Comparison of ENCODE assay signal across 1 mouse cellular context in genomic region chr5:125442136-125442995, GRCm38 (mm10).
TF ChIP-seq lines count a peak whose summit lies in the region.

No protein-coding gene starts in this region.

TF ChIP-seq in MEL, 35 proteins besides CTCF, POLR2A, EP300 and RAD21 (continued from another document):
- no peak for TF ChIP-seq ZC3H11A (IDR thresholded peaks at IDR 0.05; ENCODE audit: low read depth, low read length)
- TF ChIP-seq POLR2AphosphoS5 (IDR thresholded peaks at IDR 0.05; ENCODE audit: borderline replicate concordance, low read depth, low read length) = no peak
- TF ChIP-seq MAX (IDR thresholded peaks at IDR 0.05; ENCODE audit: low read length) = peak; percentile 57; the same call in 1 of the 2 replicates
- TF ChIP-seq TAL1 (IDR thresholded peaks at IDR 0.05; ENCODE audit: low read length) = no peak
- TF ChIP-seq GATA1 (IDR thresholded peaks at IDR 0.05; ENCODE audit: low read depth, low read length) = no peak
- TF ChIP-seq JUND (IDR thresholded peaks at IDR 0.05; ENCODE audit: low read depth, low read length) = no peak
- no peak for TF ChIP-seq ETS1 (IDR thresholded peaks at IDR 0.05; ENCODE audit: low read depth, low read length)
- TF ChIP-seq POLR2AphosphoS2 (IDR thresholded peaks at IDR 0.05; ENCODE audit: low read length) = no peak
- TF ChIP-seq MAFK (IDR thresholded peaks at IDR 0.05; ENCODE audit: borderline replicate concordance, low read depth, low read length) = no peak
- no peak for TF ChIP-seq USF2 (IDR thresholded peaks at IDR 0.05; ENCODE audit: borderline replicate concordance in 1 of 2, insufficient read depth in 1 of 2, low read depth in 1 of 2, low read length in 2 of 2)
- no peak for TF ChIP-seq CHD2 (IDR thresholded peaks at IDR 0.05; ENCODE audit: low read length)
- TF ChIP-seq BHLHE40 (IDR thresholded peaks at IDR 0.05; ENCODE audit: borderline replicate concordance, low read depth, low read length) = no peak
- no peak for TF ChIP-seq SMC3 (IDR thresholded peaks at IDR 0.05; ENCODE audit: low read depth, low read length)
- peak; percentile 81 for TF ChIP-seq MYC (IDR thresholded peaks at IDR 0.05; ENCODE audit: low read depth, low read length)
- no peak for TF ChIP-seq E2F4 (IDR thresholded peaks at IDR 0.05; ENCODE audit: borderline replicate concordance, low read depth, low read length)
- TF ChIP-seq MXI1 (IDR thresholded peaks at IDR 0.05; ENCODE audit: low read depth, low read length) = peak; percentile 48; the same call in 1 of the 2 replicates
- TF ChIP-seq TCF12 (IDR thresholded peaks at IDR 0.05; ENCODE audit: low read depth, low read length) = no peak
- no peak for TF ChIP-seq ZMIZ1 (IDR thresholded peaks at IDR 0.05; ENCODE audit: low read depth, low read length)
- TF ChIP-seq MYB (IDR thresholded peaks at IDR 0.05; ENCODE audit: low read depth, low read length) = no peak
- 0 out of 2 replicates have a peak, but pooled peaks have one; percentile 3 for TF ChIP-seq USF1 (IDR thresholded peaks at IDR 0.05; ENCODE audit: low read depth, low read length)
- no peak for TF ChIP-seq CHD1 (IDR thresholded peaks at IDR 0.05; ENCODE audit: low read depth, low read length)
- TF ChIP-seq ZNF384 (IDR thresholded peaks at IDR 0.05; ENCODE audit: low read depth, low read length) = no peak
- no peak for TF ChIP-seq MEF2A (IDR thresholded peaks at IDR 0.05; ENCODE audit: extremely low read depth, insufficient replicate concordance, low read depth, low read length, poor library complexity, severe bottlenecking)
- no peak for TF ChIP-seq NRF1 (IDR thresholded peaks at IDR 0.05; ENCODE audit: insufficient read depth, low read depth, low read length, poor library complexity, severe bottlenecking)
- TF ChIP-seq UBTF (IDR thresholded peaks at IDR 0.05; ENCODE audit: borderline replicate concordance, insufficient read depth, low read depth, low read length) = 0 out of 2 replicates have a peak, but pooled peaks have one; percentile 18
- peak; percentile 61 for TF ChIP-seq TBP (IDR thresholded peaks at IDR 0.05; ENCODE audit: low read depth, low read length)
- no peak for TF ChIP-seq KAT2A (conservative IDR thresholded peaks at IDR 0.05; ENCODE audit: low read depth, low read length)
- no peak for TF ChIP-seq MAZ (IDR thresholded peaks at IDR 0.05; ENCODE audit: low read depth, low read length)
- TF ChIP-seq ELF1 (IDR thresholded peaks at IDR 0.05; ENCODE audit: low read depth, low read length) = no peak
- no peak; the same call in 1 of the 2 replicates for TF ChIP-seq NELFE (IDR thresholded peaks at IDR 0.05; ENCODE audit: low read depth, low read length)
- peak; percentile 93 for TF ChIP-seq ZKSCAN1 (IDR thresholded peaks at IDR 0.05; ENCODE audit: low read depth, low read length)
- peak; percentile 65; the same call in 1 of the 2 replicates for TF ChIP-seq SIN3A (IDR thresholded peaks at IDR 0.05; ENCODE audit: low read length)
